Mouse (Mus musculus): ENCODE results near the gene Brpf3.

GRCm38 (mm10) chr17:28785036-28785435, 15.9 kb upstream of the Brpf3 start:
- no peak for TF ChIP-seq CTCF (IDR thresholded peaks at IDR 0.05; ENCODE audit: low read depth, low read length)
- TF ChIP-seq POLR2A (IDR thresholded peaks at IDR 0.05; ENCODE audit: borderline replicate concordance, low read depth, low read length), result no peak
